29 mouse cellular contexts compared by ENCODE assay signal in the genomic region with DNA sequence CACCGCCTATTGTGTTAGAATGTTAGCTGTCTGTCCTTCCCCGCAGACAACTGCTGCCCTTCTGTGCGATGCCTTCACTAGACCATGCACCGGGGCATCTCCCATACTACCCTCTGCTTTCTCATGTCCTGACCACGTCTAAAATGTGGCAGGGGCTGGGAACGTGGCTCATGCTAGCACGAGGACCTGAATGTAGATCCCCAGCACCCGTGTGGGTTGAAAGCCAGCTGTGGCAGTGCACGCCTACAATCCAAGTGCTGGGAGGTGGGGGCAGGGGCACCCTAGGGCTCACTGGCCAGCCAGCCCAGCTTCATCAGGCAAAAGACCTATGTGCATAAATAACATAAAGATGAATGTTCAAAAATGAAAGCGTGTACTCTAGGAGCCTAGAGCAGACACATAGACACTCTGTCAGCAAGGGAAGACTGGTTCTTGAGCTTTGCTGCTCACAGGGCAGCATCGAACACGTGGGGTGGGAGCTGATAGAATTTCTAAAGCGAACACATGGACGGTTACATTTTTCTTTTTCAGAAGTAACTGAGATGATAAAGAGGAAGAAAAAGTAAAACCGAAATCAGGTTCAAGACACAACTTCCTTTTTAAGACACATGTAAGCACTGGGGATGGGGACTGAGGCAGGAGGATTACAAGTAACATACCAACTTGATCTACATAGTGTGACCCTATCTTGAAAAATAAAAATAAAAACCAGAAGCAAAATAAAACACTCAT. TPM values are rescaled to one million over a fixed set of nuclear protein-coding genes. Genes with fewer than 3 reads are reported as not detected.
DNase-seq lines count a peak whose midpoint lies in the region; ATAC-seq and TF ChIP-seq lines count a peak whose summit lies in the region.
"Had no signal": no experiment of that assay in that cellular context is flagged by ENCODE, and none has a peak within 500 bp of the region (broad histone marks: within the 10 kb centered on the region; RNA-seq: fewer than 3 reads in every experiment).

No protein-coding gene starts in this region.

- DNase-seq in liver, adult 2 months (ENCODE audit: extremely low read depth, low read depth, low spot score): peak; percentile 34
- no peak for DNase-seq in liver, embryonic 11.5 days (ENCODE audit: low spot score)
- peak; percentile 88 for DNase-seq in A20 (ENCODE audit: low read depth, low spot score)
- no peak for DNase-seq in adrenal gland, adult 18-20 months (ENCODE audit: low spot score in 2 of 2)
- DNase-seq in gastrocnemius, postnatal 36 days: no peak
- DNase-seq: adrenal gland, postnatal 10 days; cerebellum, postnatal 10 days; heart, postnatal 36 days; kidney, adult 8-10 months; kidney, postnatal 10 days; liver; lung, embryonic 14.5 days; thymus, postnatal 14 days had no signal

- no peak overlapping the region for H3K4me3 ChIP-seq in liver, adult 2 months (ENCODE audit: insufficient read depth, low read depth, low read length)
- H3K4me3 ChIP-seq in liver, embryonic 11.5 days (ENCODE audit: low read depth, low read length): no peak overlapping the region
- no peak overlapping the region for H3K4me3 ChIP-seq in bone marrow, adult 2 months (replicated peaks; ENCODE audit: control insufficient read depth, low read depth, low read length)
- H3K4me3 ChIP-seq: forebrain, embryonic 10.5 days; heart, embryonic 15.5 days; hindbrain, embryonic 13.5 days; limb, embryonic 10.5 days; neural tube, embryonic 15.5 days had no signal

- intact Hi-C loops in gastrocnemius, postnatal 36 days (cut with DNase I): no loop called here

- H3K27ac ChIP-seq in liver, adult 2 months (replicated peaks; ENCODE audit: insufficient read depth, low read depth, low read length): no peak overlapping the region
- H3K27ac ChIP-seq in liver, embryonic 11.5 days (ENCODE audit: low read depth, low read length): no peak overlapping the region
- H3K27ac ChIP-seq in bone marrow, adult 2 months (ENCODE audit: control insufficient read depth, insufficient read depth, low read depth, low read length, poor library complexity): peak overlapping the region; percentile 86
- H3K27ac ChIP-seq: forebrain, embryonic 10.5 days; heart, embryonic 15.5 days; hindbrain, embryonic 13.5 days; limb, embryonic 10.5 days; neural tube, embryonic 15.5 days had no signal

- H3K27me3 ChIP-seq in liver, adult 2 months (ENCODE audit: control insufficient read depth, insufficient read depth, low read length): no peaks in the 10 kb centered on the region
- no peaks in the 10 kb centered on the region for H3K27me3 ChIP-seq in liver, embryonic 11.5 days (replicated peaks; ENCODE audit: control insufficient read depth, insufficient read depth, low read length)
- H3K27me3 ChIP-seq: heart, embryonic 15.5 days; hindbrain, embryonic 13.5 days; neural tube, embryonic 15.5 days had no signal

- H3K4me2 ChIP-seq in liver, embryonic 11.5 days: no peak overlapping the region
- H3K4me2 ChIP-seq: heart, embryonic 15.5 days; hindbrain, embryonic 13.5 days; lung, embryonic 14.5 days; neural tube, embryonic 15.5 days had no signal

- no peak overlapping the region for H3K9ac ChIP-seq in liver, adult 2 months (ENCODE audit: low read depth, low read length)
- no peak overlapping the region for H3K9ac ChIP-seq in liver, embryonic 11.5 days (ENCODE audit: low read depth, low read length)
- H3K9ac ChIP-seq: heart, embryonic 15.5 days; hindbrain, embryonic 13.5 days; lung, embryonic 14.5 days; neural tube, embryonic 15.5 days had no signal

- H3K79me2 ChIP-seq in liver, adult 2 months (ENCODE audit: control insufficient read depth, insufficient read depth, low read length): no peaks in the 10 kb centered on the region; the same call in 1 of the 2 replicates

- no peaks in the 10 kb centered on the region for H3K4me1 ChIP-seq in liver, adult 2 months (ENCODE audit: control insufficient read depth, insufficient read depth, low read length)
- no peaks in the 10 kb centered on the region for H3K4me1 ChIP-seq in liver, embryonic 11.5 days (replicated peaks; ENCODE audit: control insufficient read depth, insufficient read depth, low read length)
- peaks cover 3% of the 10 kb centered on the region; the same call in 1 of the 2 replicates for H3K4me1 ChIP-seq in bone marrow, adult 2 months (ENCODE audit: control insufficient read depth, insufficient read depth, low read length)
- H3K4me1 ChIP-seq: forebrain, embryonic 10.5 days; heart, embryonic 15.5 days; hindbrain, embryonic 13.5 days; limb, embryonic 10.5 days; neural tube, embryonic 15.5 days had no signal

- no peak for TF ChIP-seq POLR2A in liver, adult 2 months (IDR thresholded peaks at IDR 0.05; ENCODE audit: extremely low read depth, insufficient read depth, low read length)
- TF ChIP-seq POLR2A in bone marrow, adult 2 months (IDR thresholded peaks at IDR 0.05; ENCODE audit: borderline replicate concordance, control insufficient read depth, low read depth, low read length): 0 out of 2 replicates have a peak, but pooled peaks have one; percentile 16

- no peak for TF ChIP-seq CTCF in liver, adult 2 months (IDR thresholded peaks at IDR 0.05; ENCODE audit: low read depth, low read length)
- TF ChIP-seq CTCF in bone marrow, adult 2 months (IDR thresholded peaks at IDR 0.05; ENCODE audit: control insufficient read depth, insufficient read depth, low read length): no peak

- WGBS in liver, adult 2 months: 90% methylated on average over 15 of the region's 15 CpGs
- WGBS in liver, embryonic 11.5 days: 89% methylated on average over 15 of the region's 15 CpGs
- WGBS in bone marrow, adult 2 months: 51% methylated on average over 15 of the region's 15 CpGs

- peaks cover 25% of the 10 kb centered on the region for H3K36me3 ChIP-seq in liver, adult 2 months (ENCODE audit: control insufficient read depth, insufficient read depth, low read length)
- peaks cover 42% of the 10 kb centered on the region for H3K36me3 ChIP-seq in liver, embryonic 11.5 days (ENCODE audit: control insufficient read depth, insufficient read depth, low read length)

- no peaks in the 10 kb centered on the region for H3K9me3 ChIP-seq in liver, embryonic 11.5 days (ENCODE audit: control insufficient read depth, low read length)
- H3K9me3 ChIP-seq: forebrain, embryonic 10.5 days; G1E; heart, embryonic 15.5 days; hindbrain, embryonic 13.5 days; limb, embryonic 10.5 days; neural tube, embryonic 15.5 days had no signal

- no peak for ATAC-seq in liver, embryonic 11.5 days (replicated peaks; ENCODE audit: low FRiP score)
- peak; percentile 77 for ATAC-seq in megakaryocyte progenitor cell, adult 5-6 weeks (replicated peaks; ENCODE audit: poor library complexity)
- ATAC-seq in inflammation-experienced regulatory T-cells, adult 6 months: no peak
- ATAC-seq: activated CD4-positive, CD25-positive, alpha-beta regulatory T cell, adult 4 months; forebrain, embryonic 16.5 days; midbrain, embryonic 16.5 days had no signal

RNA-seq across cellular contexts. Expression of a gene that starts 12.1 kb away (rescaled TPM):
- total RNA-seq in liver, adult 2 months (2014; rRNA removed): 33.4 and 42.0 TPM in 2 replicates
- polyA plus RNA-seq in liver, adult 2 months (2012; rRNA removed): 7.3 and 9.1 TPM in 2 replicates
- polyA plus RNA-seq in liver, embryonic 11.5 days (2014; fragmentation: Nextera tagmentation; extraction: Ambion mirVana): 93.1 and 97.2 TPM in 2 replicates
- polyA plus RNA-seq in bone marrow, adult 2 months (2011; ENCODE audit: insufficient read depth, insufficient read length, low replicate concordance, missing spikeins): 29.1 and 44.4 TPM in 2 replicates
- 100 and 105 TPM in 2 replicates for total RNA-seq in megakaryocyte progenitor cell, adult 5-6 weeks (2015)
- total RNA-seq in megakaryocyte progenitor cell, adult 5-6 weeks (2017): 120 and 133 TPM in 2 replicates
- 10 to 100 TPM; 43.1 to 51.8 TPM for total RNA-seq in adrenal gland, adult 18-20 months (2021)
- 10 to 100 TPM; 35.4 to 37.0 TPM for total RNA-seq in gastrocnemius, postnatal 36 days (2021)
- 10 to 100 TPM; 30.1 to 45.3 (median 40.4) TPM for polyA plus RNA-seq in inflammation-experienced regulatory T-cells, adult 6 months (2017; shearing (Covaris generic))

RNA-seq across cellular contexts. Expression of a gene that starts 23.8 kb away (rescaled TPM):
- not detected in 2 replicates for total RNA-seq in liver, adult 2 months (2014; rRNA removed)
- not detected in 2 replicates for polyA plus RNA-seq in liver, adult 2 months (2012; rRNA removed)
- polyA plus RNA-seq in liver, embryonic 11.5 days (2014; fragmentation: Nextera tagmentation; extraction: Ambion mirVana): not detected in 2 replicates
- polyA plus RNA-seq in bone marrow, adult 2 months (2011; ENCODE audit: insufficient read depth, insufficient read length, low replicate concordance, missing spikeins): not detected in 2 replicates
- total RNA-seq in megakaryocyte progenitor cell, adult 5-6 weeks (2015): not detected in 2 replicates
- not detected in 2 replicates for total RNA-seq in megakaryocyte progenitor cell, adult 5-6 weeks (2017)
- total RNA-seq in adrenal gland, adult 18-20 months (2021): not detected
- total RNA-seq in gastrocnemius, postnatal 36 days (2021): not detected
- not detected for polyA plus RNA-seq in inflammation-experienced regulatory T-cells, adult 6 months (2017; shearing (Covaris generic))
- total RNA-seq: adrenal gland, postnatal 10 days; G1E; gastrocnemius, postnatal 4 days; heart, postnatal 36 days; layer of hippocampus, postnatal 25 days had no signal
- polyA plus RNA-seq: activated CD4-positive, CD25-positive, alpha-beta regulatory T cell, adult 4 months; embryonic facial prominence, embryonic 11.5 days; forebrain, embryonic 10.5 days; forebrain, embryonic 16.5 days; G1E; heart, embryonic 15.5 days; hindbrain, embryonic 13.5 days; limb, embryonic 10.5 days; lung, embryonic 14.5 days; midbrain, embryonic 16.5 days; neural tube, embryonic 15.5 days; testis, adult 2 months had no signal

Comparison
In these comparisons a context has a peak if more than half of its experiments do, and no peak if none do; other contexts are left out.
1. DNase-seq: peak in liver, adult 2 months (single experiment) and A20 (single experiment); none in liver, embryonic 11.5 days (single experiment), adrenal gland, adult 18-20 months (0 of 2) and gastrocnemius, postnatal 36 days (0 of 2).